Mouse (Mus musculus) gastrocnemius, postnatal 36 days (tissue): ENCODE data around the gene Btbd35f24. TPM values are rescaled to one million over a fixed set of nuclear protein-coding genes. Genes with fewer than 3 reads are reported as not detected.
"Not testable (repeated sequence)": the region's sequence is repeated elsewhere in the genome, so short reads cannot be mapped to it uniquely, and the experiment has no call there.

Source experiments
- DNase-seq, 2 experiments: peaks; one replicate each; pipeline ENCODE4 v3.0.0; 2022
- intact Hi-C: fragments of 180-260 bp; cut with DNase I; formaldehyde crosslinking; loops from one replicate; pipeline ENCODE4 v1.15.1; 2025
- long read RNA-seq, 2 experiments: library from polyadenylated mRNA; stranded (forward); transcript quantifications; one replicate each; pipeline ENCODE4 v2.0.0; 2021
- total RNA-seq, 2 experiments: library from RNA; stranded (reverse); gene quantifications; 2 replicates each; pipeline ENCODE4 v1.2.3; 2021

The Btbd35f24 gene
- total RNA-seq = not detected
- long read RNA-seq, experiment 1 = 0 reads
- long read RNA-seq, experiment 2 = 0 reads

- DNase-seq, intact Hi-C loops: not testable (repeated sequence)
Observed at GRCm38 (mm10) chrX:3195727-3196126, at the start of gene Btbd35f24. TSS of gene Btbd35f24 (minus strand) at chrX:3195827.

Other genes with a start within 250 kb of the Btbd35f24 start
- gene Btbd35f23, start 119.0 kb downstream of the Btbd35f24 start, total RNA-seq = not detected
- gene Btbd35f11, start 247.9 kb upstream of the Btbd35f24 start, total RNA-seq = not detected